Mouse (Mus musculus) thymus, postnatal 36 days (tissue): ENCODE results near the gene Jazf1.

ENCODE experiments used
- DNase-seq, 2 experiments: peaks; one replicate each; pipeline ENCODE4 v3.0.0; 2022; ENCODE audit warnings: mixed read lengths in 2 of 2

The Jazf1 gene

DNA sequence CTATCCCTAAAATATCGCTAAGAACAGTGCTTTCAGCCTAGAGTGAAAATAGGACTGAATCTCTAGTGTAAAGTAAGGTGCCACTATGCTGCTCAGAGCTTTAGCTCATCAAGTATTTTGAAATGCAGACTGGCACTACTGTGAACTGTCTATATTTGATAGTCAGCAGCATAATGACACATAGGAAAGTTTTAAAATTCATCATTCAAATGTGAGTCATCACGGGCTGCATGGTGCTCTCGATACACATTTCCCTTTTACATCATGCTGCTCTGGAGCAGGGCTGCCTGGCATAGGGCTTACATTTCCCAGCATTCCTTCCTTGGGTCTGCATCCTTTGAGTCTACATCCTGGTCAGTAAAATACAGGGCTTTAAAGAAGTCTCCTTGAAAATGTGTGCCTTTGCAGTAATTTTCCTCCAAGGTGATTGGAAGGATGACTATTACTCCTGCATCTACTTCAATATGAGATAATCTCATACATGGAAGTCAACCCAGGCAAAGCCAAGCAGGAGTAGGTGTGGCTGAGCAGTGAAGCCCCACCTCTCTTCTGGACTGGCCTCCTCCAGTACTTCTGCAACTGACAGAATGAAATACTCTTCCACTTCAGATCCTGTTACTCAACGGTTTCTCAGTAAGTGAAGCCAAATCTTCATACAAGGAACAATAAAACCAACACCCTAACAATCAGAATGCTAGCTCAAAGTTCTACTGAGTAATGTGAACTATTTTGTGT is 165.0 kb downstream of the Jazf1 start:
- no peak for DNase-seq

DNA sequence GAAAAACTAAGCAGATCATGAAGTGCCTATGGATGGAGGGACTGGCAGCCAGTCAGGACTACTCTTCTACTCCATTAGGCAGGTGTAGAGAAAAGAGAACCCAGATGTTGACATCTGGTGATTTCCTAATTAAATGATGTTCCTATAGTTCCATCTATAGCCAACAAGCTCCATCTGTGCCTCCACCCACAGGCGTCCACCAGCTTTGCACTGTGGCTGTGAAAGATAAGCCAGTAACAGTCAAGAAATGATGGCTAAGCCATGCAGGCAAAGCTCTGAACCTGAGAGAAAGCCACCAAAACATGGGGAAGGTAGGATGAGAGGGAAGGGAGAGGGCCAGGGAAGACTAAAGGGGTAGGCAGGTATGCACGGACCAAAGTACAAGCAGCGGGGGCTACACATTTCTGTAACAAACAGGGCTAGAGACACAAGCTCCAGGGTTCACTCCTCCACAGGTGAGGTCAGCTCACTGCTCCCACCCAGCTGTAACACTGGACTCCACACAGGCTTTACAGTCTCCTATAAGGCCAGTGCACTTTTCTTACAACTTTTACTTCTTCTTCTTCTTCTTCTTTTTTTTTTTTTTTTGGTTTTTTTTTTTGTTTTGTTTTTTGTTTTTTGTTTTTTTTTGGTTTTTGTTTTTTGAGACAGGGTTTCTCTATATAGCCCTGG is 168.7 kb downstream of the Jazf1 start:
- no peak for DNase-seq

GRCm38 (mm10) chr6:52895075-52895474 is 173.4 kb downstream of the Jazf1 start:
- no peak for DNase-seq

DNA sequence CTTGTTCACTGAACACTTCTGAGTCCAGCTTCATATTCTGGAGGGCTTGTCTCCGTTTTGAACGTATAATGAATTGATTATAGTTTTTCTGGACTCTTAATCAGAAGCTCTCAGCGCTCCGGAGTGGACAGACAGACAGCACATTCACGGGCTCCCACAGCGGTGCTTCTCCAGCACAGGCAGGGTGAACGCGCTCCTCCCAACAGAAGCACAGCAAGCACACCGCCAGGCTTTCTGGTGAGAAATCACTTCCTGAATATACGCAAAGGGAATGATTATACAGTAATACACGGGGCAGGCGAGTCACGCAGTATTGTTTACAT is 174.0 kb downstream of the Jazf1 start:
- no peak for DNase-seq

- DNase-seq, result no peak
Observed at GRCm38 (mm10) chr6:52893811-52894500, 174.5 kb downstream of the Jazf1 start.

DNA sequence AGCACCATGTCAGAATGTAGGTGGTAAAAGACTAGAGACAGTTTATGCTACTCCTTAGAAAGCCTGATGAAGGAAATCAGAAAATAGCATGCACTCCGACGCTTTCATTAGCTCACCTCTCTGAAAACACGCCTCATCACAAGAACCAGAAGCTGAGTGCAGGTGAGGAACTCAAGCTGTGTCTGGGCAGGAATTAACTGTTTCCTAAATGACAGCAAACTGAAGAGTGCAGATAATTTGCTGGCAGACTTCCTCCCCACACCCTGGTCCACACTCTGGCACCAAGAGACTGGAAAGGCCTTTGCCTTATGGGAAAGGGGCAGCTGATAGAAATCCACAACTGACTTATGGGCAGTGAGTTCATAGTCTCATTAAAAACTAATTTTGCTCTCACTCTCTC is 175.5 kb downstream of the Jazf1 start:
- no peak for DNase-seq

GRCm38 (mm10) chr6:52887541-52888203 is 180.8 kb downstream of the Jazf1 start:
- no peak for DNase-seq

DNA sequence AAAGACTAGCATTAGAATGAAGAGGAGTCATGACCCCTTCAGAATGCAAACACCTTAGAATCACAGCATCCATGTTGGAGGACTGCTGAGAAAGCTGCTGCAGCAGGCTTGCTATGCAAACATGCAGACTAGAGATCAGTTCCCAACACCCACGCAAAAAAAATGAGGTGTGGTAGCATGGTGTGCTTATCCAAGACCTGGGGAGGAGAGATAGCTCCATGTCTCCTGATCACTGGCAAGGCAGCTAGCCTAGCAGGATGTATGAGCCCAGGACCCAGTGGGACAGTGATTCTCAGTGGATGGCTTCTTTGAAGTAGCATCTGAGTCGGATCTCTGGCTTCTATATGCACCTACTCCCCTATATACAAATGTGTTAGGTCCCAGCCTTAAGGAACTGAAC is 184.7 kb downstream of the Jazf1 start:
- DNase-seq, result no peak

DNA sequence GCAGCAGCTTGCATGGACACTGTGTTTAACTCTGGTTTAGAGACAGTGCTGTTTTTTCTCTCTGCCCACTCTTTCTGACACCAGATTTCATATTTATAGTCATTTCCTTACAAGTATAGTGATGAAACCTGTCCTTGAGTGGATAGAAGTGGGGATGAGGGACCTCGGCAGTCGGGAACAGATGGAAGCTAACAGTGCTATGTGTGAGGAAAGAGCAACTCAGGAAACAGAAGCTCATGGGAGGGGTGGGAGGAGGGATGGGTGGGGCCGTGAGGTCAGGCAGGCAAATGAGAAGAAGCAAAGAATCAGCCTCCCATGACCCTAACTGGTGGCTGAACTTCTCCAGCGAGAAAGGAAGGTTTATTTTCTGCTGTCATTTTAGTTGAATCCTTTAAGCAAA is 191.3 kb downstream of the Jazf1 start:
- DNase-seq, result no peak

DNA sequence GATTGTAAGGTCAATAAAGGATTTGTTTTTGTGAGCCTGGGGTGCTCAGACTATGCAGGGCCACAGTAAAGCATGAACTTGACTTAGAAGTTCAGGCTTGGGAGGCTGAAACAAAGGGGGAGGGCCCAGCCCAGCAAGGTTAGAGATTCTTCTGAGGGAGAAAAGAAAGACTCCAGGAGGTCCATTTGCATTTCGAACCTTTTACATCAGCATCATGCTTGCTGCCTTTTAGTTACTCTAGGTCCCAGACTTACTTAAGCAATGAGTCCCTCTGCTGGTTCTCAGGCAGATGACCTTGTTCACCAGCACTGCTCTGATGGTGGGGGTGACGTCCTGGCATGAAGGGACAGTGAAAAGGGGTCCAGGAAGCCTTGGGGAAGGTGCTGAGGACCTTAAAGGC is 197.1 kb downstream of the Jazf1 start:
- DNase-seq, result no peak

GRCm38 (mm10) chr6:52869252-52869651 is 199.2 kb downstream of the Jazf1 start:
- DNase-seq, result no peak

GRCm38 (mm10) chr6:52868352-52868751 is 200.1 kb downstream of the Jazf1 start:
- DNase-seq, result peak in 1 of 2 experiments; percentile 60

GRCm38 (mm10) chr6:52861928-52862327 is 206.5 kb downstream of the Jazf1 start:
- no peak for DNase-seq

- DNase-seq, result no peak
Observed at GRCm38 (mm10) chr6:52861186-52861820, 207.1 kb downstream of the Jazf1 start.

- no peak for DNase-seq
Observed at GRCm38 (mm10) chr6:52860713-52861112, 207.7 kb downstream of the Jazf1 start.

GRCm38 (mm10) chr6:52858911-52859431 is 209.5 kb downstream of the Jazf1 start:
- DNase-seq, result no peak

- DNase-seq, result no peak
Observed at GRCm38 (mm10) chr6:52852404-52853107, 215.9 kb downstream of the Jazf1 start.

DNA sequence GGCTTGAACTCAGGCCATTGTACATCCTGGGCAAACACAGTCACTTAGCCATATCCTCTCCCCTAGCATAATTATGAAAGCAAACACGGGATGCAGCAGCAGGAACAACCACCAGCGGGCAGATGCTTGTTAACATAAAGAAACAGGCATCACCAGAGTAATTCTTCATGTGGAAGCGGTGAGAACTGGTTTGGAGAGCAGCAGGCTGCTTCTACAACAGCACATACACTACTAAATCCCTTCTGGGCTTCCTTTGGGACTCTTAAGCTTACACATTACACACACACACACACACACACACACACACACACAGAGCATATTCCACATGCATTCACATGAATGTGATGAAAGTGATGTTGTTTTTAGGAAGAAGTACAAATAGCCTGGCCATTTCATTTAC is 216.5 kb downstream of the Jazf1 start:
- no peak for DNase-seq

- peak in 1 of 2 experiments; percentile 45 for DNase-seq
Observed at GRCm38 (mm10) chr6:52851019-52851418, 217.4 kb downstream of the Jazf1 start.

DNA sequence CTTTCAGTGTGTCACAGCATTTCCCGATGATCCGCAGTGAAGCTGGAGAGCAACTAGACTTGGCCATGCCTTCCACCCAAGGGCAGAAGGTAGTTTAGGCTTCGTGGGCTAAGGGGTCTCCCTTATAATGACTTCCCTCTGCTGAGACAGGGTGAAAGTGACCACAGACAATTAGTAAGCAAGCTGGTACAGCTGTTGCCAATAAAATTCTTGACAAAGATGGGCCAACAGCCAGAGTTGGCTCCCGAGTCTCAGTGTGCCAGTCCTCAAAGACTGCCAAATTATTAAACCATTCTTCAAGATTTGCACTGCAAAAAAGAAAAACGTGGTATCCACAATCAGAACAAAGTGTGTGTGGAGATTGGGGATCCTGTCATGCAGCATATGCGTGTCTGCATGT is 220.2 kb downstream of the Jazf1 start:
- DNase-seq, result no peak

GRCm38 (mm10) chr6:52846314-52846713 is 222.1 kb downstream of the Jazf1 start:
- DNase-seq, result no peak

- no peak for DNase-seq
Observed at GRCm38 (mm10) chr6:52844741-52845140, 223.7 kb downstream of the Jazf1 start.
